Mouse (Mus musculus): ENCODE data around the gene Cd86.

DNA sequence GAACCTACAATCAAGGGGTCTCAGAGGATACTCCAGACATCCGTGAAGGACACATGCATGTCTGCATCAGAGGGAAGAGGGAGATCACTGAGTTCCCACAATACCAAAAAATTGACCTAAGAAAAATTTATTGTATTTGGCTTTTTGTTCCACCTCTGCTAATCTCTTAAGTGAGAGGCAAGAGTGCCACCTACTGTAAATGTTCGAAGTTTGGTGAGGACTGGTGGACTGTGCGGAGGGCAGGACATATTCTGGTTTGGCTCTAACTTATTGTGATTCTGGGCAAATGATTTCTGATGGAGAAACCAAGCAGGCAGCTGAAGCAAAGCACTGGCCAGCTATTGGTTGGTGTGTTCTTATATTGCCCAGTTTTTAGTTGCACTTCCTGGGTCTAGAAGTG is 43.6 kb downstream of the Cd86 start:
- no peak for TF ChIP-seq CTCF (IDR thresholded peaks at IDR 0.05; ENCODE audit: low read depth, low read length)
- TF ChIP-seq POLR2A (IDR thresholded peaks at IDR 0.05; ENCODE audit: borderline replicate concordance, low read depth, low read length) = no peak

Measured in bone marrow macrophage, adult 2 months (primary cell).